Mouse (Mus musculus): ENCODE measurements around the gene Gpc6. TPM values are rescaled to one million over a fixed set of nuclear protein-coding genes. Genes with fewer than 3 reads are reported as not detected.

Gene Gpc6
- total and polyA plus RNA-seq, 3 experiments = not detected

DNA sequence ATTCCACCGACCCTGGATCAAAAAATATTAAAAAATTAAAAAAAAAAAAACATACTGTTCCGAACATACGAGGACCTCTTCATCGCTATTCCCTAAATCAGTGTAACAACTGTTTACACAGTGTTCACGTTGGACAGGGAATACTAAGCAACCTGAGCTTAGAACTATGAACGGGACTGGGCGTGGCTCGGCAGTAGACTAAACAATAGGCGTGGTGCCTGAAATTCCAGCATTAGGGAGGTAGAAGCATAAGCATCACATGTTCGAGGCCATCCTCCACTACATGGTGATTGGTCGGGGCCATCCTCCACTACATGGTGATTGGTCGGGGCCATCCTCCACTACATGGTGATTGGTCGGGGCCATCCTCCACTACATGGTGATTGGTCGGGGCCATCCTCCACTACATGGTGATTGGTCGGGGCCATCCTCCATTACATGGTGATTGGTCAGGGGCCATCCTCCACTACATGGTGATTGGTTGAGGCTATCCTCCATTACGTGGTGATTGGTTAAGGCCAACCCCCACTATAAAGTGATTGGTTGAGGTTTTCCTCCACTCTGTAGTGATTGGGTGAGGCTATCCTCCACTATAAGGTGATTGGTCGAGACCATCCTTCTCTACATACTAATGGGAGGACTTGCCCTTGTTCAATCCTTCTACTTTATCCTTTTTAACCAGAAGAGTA lies 1007.2 kb downstream of the Gpc6 start:
- H3K27ac ChIP-seq (ENCODE audit: control insufficient read depth, low read depth, low read length) = no peak overlapping the region
- H3K27me3 ChIP-seq (ENCODE audit: control insufficient read depth in 1 of 2, insufficient read depth in 2 of 2, low read length in 2 of 2) = no peaks in the 10 kb centered on the region

GRCm38 (mm10) chr14:117938554-117938953 lies 1013.4 kb downstream of the Gpc6 start:
- peak; percentile 6 for DNase-seq (ENCODE audit: low read depth, low spot score)
- H3K4me3 ChIP-seq (ENCODE audit: control insufficient read depth in 1 of 2, insufficient read depth in 1 of 2, low read depth in 2 of 2, low read length in 2 of 2) = no peak overlapping the region
- no peak overlapping the region for H3K9ac ChIP-seq (ENCODE audit: control insufficient read depth, low read depth, low read length, poor library complexity, severe bottlenecking)
- no peaks in the 10 kb centered on the region for H3K36me3 ChIP-seq (ENCODE audit: control insufficient read depth in 1 of 2, insufficient read depth in 2 of 2, low read length in 2 of 2)
- H3K9me3 ChIP-seq (replicated peaks; ENCODE audit: insufficient read depth, low read length) = no peaks in the 10 kb centered on the region
- no peaks in the 10 kb centered on the region for H3K79me2 ChIP-seq (ENCODE audit: control insufficient read depth, insufficient read depth, low read length, poor library complexity)
- no peaks in the 10 kb centered on the region for H3K4me1 ChIP-seq (ENCODE audit: control insufficient read depth in 1 of 2, insufficient read depth in 2 of 2, low read length in 2 of 2)
- no peak overlapping the region for H3K27ac ChIP-seq (ENCODE audit: control insufficient read depth, low read depth, low read length)
- no peak for TF ChIP-seq POLR2AphosphoS5 (IDR thresholded peaks at IDR 0.05; ENCODE audit: borderline replicate concordance, low read depth, low read length)
- TF ChIP-seq CTCF (IDR thresholded peaks at IDR 0.05 in 2 of 3, conservative IDR thresholded peaks at IDR 0.05 in 1 of 3; ENCODE audit: control insufficient read depth in 1 of 3, insufficient read depth in 1 of 3, low read depth in 2 of 3, low read length in 3 of 3, poor library complexity in 1 of 3, severe bottlenecking in 1 of 3) = peak in 2 of 3 experiments; percentile 19 to 44; a peak in 3 of 6 replicates
- no peak for TF ChIP-seq NRF1 (IDR thresholded peaks at IDR 0.05; ENCODE audit: insufficient read depth, low read depth, low read length, poor library complexity, severe bottlenecking)
- TF ChIP-seq KAT2A (conservative IDR thresholded peaks at IDR 0.05; ENCODE audit: low read depth, low read length) = no peak
- peak; percentile 19 for TF ChIP-seq RAD21 (IDR thresholded peaks at IDR 0.05; ENCODE audit: low read depth, low read length)
- TF ChIP-seq ZMIZ1 (IDR thresholded peaks at IDR 0.05; ENCODE audit: low read depth, low read length) = no peak
- TF ChIP-seq ETS1 (IDR thresholded peaks at IDR 0.05; ENCODE audit: low read depth, low read length) = no peak
- 0 out of 2 replicates have a peak, but pooled peaks have one; percentile 12 for TF ChIP-seq ZC3H11A (IDR thresholded peaks at IDR 0.05; ENCODE audit: low read depth, low read length)
- TF ChIP-seq EP300 (IDR thresholded peaks at IDR 0.05; ENCODE audit: low read depth in 1 of 2, low read length in 2 of 2) = no peak
- TF ChIP-seq ZNF384 (IDR thresholded peaks at IDR 0.05; ENCODE audit: low read depth, low read length) = no peak
- TF ChIP-seq MYC (IDR thresholded peaks at IDR 0.05; ENCODE audit: low read depth, low read length) = no peak
- H3K27me3 ChIP-seq (ENCODE audit: control insufficient read depth in 1 of 2, insufficient read depth in 2 of 2, low read length in 2 of 2) = no peaks in the 10 kb centered on the region

More for the DNA sequence above, 1007.2 kb downstream of the Gpc6 start:
- DNase-seq (ENCODE audit: low read depth, low spot score) = no peak
- H3K79me2 ChIP-seq (ENCODE audit: control insufficient read depth, insufficient read depth, low read length, poor library complexity) = no peaks in the 10 kb centered on the region
- H3K4me3 ChIP-seq (ENCODE audit: control insufficient read depth in 1 of 2, insufficient read depth in 1 of 2, low read depth in 2 of 2, low read length in 2 of 2) = no peak overlapping the region
- no peaks in the 10 kb centered on the region for H3K4me1 ChIP-seq (ENCODE audit: control insufficient read depth in 1 of 2, insufficient read depth in 2 of 2, low read length in 2 of 2)
- no peaks in the 10 kb centered on the region for H3K36me3 ChIP-seq (ENCODE audit: control insufficient read depth in 1 of 2, insufficient read depth in 2 of 2, low read length in 2 of 2)
- no peak for TF ChIP-seq KAT2A (conservative IDR thresholded peaks at IDR 0.05; ENCODE audit: low read depth, low read length)
- TF ChIP-seq MXI1 (IDR thresholded peaks at IDR 0.05; ENCODE audit: low read depth, low read length) = no peak
- no peak for TF ChIP-seq TCF12 (IDR thresholded peaks at IDR 0.05; ENCODE audit: low read depth, low read length)
- TF ChIP-seq TBP (IDR thresholded peaks at IDR 0.05; ENCODE audit: low read depth, low read length) = no peak
- TF ChIP-seq MAX (IDR thresholded peaks at IDR 0.05; ENCODE audit: low read length) = no peak
- TF ChIP-seq BHLHE40 (IDR thresholded peaks at IDR 0.05; ENCODE audit: borderline replicate concordance, low read depth, low read length) = no peak
- no peak for TF ChIP-seq POLR2AphosphoS5 (IDR thresholded peaks at IDR 0.05; ENCODE audit: borderline replicate concordance, low read depth, low read length)
- no peak for TF ChIP-seq RAD21 (IDR thresholded peaks at IDR 0.05; ENCODE audit: low read depth, low read length)
- TF ChIP-seq CHD2 (IDR thresholded peaks at IDR 0.05; ENCODE audit: low read length) = no peak
- TF ChIP-seq MAFK (IDR thresholded peaks at IDR 0.05; ENCODE audit: borderline replicate concordance, low read depth, low read length) = no peak
- TF ChIP-seq TAL1 (IDR thresholded peaks at IDR 0.05; ENCODE audit: low read length) = no peak
- no peak for TF ChIP-seq POLR2AphosphoS2 (IDR thresholded peaks at IDR 0.05; ENCODE audit: low read length)
- H3K9ac ChIP-seq (ENCODE audit: control insufficient read depth, low read depth, low read length, poor library complexity, severe bottlenecking) = no peak overlapping the region
- H3K9me3 ChIP-seq (replicated peaks; ENCODE audit: insufficient read depth, low read length) = no peaks in the 10 kb centered on the region
